Mouse (Mus musculus): Measurements from ENCODE around the gene Selenos.

The Selenos gene

DNA sequence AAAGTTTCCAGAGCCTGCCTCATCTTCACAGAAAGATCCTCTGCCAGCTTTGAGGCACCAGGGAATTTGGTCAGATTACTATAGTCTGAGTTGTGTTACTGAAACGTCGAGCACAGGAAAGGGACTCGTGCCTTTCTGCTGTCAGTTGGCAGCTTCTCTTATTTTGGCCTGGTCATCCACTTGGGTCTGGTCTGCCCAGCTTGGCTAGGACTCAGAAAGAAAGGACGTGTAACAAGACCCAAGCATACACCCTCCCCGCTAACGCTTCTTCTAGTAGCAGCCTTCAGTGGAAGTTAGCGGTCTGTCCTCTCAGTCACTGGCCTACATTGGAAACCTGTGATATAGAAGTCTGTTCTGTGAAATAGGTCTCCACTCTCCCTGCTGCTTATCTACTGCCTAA lies 5.1 kb downstream of the Selenos start:
- no peak for DNase-seq (ENCODE audit: inconsistent ontology term)

DNA sequence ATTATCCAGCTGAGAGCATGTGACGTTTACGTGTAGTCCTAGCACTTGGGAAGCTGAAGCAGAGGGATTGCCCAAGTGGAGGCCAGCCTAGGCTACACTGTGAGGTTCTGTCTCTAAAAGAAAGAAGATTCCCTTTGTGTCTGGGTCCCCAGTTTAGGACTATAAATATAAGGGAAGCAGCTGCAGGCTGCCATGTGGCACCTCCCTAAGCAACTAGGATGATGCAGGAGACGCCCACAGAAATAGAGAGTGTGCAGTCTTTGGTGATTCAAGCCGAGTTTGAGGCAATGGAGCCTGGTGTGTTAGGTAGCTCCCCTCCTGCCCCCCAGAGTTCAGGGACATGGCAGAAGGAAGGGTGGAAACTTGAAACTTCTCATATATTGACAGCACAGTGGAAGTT lies 8.2 kb downstream of the Selenos start:
- DNase-seq (ENCODE audit: inconsistent ontology term) = no peak

- no peak for DNase-seq (ENCODE audit: inconsistent ontology term)
Observed at GRCm38 (mm10) chr7:66088077-66088476, 8.6 kb downstream of the Selenos start.

DNA sequence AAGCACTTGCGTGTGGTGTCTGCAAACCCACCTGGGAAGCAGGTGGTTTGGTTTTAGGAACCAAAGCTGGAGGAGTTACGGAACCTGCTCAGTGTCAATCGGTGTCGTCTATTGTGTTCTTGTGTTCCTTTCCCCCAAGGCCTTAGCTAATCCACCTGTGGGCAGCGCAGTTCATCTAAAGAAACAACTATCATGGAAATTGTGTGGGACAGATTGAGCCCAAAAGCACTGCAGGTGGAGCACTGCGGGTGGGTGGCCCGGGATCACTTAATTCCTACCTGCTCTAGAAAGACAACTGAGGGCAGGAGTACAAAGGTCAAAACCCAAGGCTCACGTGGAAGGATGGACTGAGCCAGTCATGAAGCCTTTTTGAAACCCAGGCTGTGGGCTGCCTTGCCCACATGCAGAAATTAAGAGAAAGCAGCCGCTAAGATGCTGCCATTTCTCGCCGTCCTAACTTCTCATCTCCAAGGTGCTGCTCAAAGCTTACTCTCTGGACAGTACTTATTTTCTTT lies 11.3 kb downstream of the Selenos start:
- DNase-seq (ENCODE audit: inconsistent ontology term) = no peak

DNA sequence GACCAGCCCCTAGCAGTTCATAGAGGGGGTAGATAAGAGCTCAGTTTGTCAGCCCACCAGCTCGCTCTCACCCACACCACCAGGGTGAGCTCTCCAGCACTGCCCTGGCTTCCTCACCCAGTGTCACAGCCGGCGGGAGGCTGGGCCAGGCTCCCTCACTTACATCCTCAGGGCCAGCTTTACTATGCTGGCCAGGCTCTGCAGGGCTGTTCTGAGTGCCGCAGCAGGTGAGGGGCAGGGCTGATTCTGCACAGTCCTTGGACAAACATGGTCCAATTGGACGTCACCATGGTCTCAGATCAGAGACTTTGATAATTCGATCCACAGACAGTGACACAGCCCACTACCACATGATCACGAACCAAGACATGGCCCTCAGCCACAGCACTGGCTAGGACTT lies 12.1 kb downstream of the Selenos start:
- DNase-seq (ENCODE audit: inconsistent ontology term) = no peak

GRCm38 (mm10) chr7:66092656-66093055 lies 13.2 kb downstream of the Selenos start:
- no peak for DNase-seq (ENCODE audit: inconsistent ontology term)

DNA sequence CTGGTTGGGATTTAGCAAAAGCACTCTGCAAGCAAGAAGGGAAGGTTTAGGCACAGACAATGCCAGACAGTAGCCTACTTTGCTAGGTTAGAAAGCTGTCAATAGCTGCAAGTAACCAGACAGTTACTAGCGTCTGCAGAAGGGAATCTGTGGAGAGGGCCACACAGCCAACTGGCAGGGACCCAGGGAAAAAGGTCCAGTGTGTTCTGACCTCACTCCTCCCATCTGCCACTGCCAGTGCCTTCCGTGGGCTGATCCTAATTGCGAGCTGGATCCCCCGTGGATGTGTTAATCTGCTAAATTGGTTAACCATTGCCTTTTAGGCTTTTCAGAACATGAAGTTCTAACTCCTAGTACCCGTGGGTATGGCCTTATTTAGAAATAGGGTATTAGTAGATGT lies 14.7 kb downstream of the Selenos start:
- no peak for DNase-seq (ENCODE audit: inconsistent ontology term)

DNA sequence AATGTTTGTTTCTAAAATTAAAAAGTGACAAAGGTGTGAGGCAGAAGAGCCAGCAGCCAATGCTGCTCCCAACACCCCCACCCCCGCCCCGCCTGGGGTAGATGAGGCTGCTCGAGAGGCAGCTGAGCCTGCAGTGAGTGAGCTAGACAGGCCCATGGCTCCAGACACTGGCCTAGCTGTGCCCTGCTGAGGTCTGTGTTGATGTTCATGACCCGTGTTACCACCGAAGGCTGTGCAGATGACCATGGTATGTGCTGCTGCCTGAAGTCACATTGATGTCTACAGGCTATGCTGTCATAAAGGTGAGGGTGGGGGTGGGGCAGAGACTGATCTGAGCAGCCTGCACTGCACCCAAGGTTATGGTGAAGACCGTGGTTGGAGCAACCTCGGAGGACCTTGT lies 19.4 kb downstream of the Selenos start:
- no peak for DNase-seq (ENCODE audit: inconsistent ontology term)

DNA sequence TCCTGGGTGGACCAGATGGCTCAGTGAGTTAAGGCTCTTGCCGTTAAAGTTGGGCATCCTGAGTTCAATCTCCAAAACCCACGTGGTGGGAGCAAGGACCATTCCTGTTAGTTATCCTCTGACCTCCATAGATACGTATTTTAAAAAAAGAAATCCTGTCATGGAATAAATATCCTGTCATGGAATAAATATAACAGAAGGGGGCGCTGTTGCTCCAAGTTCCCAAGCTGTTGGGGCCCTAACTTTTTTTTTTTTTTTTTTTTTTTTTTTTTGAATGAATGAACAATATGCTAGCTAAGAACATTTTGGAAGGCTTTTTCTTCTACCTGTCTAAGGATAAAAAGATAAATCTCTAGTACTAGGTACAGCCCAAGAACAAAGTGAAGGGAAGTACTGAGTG lies 22.4 kb downstream of the Selenos start:
- DNase-seq (ENCODE audit: inconsistent ontology term) = no peak

DNA sequence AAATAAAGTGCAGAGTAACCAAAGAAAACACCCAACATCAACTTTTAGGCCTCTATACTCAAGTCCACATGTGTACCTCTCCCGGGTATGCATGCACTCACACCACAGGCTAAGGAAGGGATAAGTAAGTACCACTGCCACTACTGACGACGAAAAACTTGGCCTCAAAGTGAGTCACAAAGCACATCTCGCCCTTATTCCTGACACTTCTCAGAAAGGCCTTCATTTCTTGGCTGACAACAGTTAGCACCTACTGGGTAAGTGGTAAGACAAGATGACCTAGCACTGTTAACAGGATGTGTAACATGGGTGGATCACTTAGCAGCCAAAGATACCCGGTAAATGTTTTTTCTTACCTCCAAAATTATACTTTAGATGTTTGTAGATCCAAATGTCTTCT lies 25.1 kb downstream of the Selenos start:
- DNase-seq (ENCODE audit: inconsistent ontology term) = no peak

GRCm38 (mm10) chr7:66105771-66106170 lies 26.3 kb downstream of the Selenos start:
- DNase-seq (ENCODE audit: inconsistent ontology term) = no peak

DNA sequence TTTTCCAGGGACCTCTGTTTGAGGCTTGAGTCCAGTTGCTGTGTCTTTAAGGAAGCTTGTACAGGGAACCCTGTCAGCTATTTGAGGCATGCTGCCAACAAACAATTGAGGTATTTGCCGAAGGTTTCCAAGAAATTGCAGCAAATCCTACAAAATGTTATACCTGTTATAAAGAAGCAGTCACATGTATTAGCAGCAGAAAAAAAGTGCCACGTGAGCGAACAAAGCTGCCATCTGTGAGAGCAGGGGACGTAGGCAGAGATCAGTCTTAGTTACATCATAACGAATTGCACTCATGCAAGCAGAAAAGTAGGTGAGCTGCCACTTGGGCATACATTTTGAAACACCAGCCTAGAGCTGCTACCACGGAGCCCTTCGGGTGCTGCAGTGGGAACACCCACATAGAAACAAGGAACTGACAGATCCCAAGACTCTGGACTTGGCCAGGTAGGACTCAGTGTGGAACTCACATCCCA lies 27.2 kb downstream of the Selenos start:
- DNase-seq (ENCODE audit: inconsistent ontology term) = no peak

DNA sequence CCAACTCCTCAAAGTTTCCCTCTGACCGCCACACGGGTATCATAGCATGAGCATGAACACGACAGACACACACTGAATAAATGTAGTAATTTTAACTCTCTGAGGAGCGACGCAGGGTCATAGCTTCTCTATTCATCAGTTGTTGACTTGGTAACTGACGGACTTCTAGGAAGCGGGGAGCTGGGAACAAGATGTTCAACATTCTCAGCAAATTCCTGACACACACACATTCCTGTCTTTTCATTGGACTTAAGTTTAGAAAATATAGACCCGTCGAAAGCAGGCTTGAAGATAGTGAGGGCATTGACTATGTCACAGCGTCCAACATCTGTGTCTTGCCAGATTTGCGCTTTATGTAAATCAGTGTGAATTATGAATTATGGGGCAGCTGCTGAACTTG lies 27.8 kb downstream of the Selenos start:
- no peak for DNase-seq (ENCODE audit: inconsistent ontology term)

GRCm38 (mm10) chr7:66107930-66108329 lies 28.5 kb downstream of the Selenos start:
- peak; percentile 35 for DNase-seq (ENCODE audit: inconsistent ontology term)

DNA sequence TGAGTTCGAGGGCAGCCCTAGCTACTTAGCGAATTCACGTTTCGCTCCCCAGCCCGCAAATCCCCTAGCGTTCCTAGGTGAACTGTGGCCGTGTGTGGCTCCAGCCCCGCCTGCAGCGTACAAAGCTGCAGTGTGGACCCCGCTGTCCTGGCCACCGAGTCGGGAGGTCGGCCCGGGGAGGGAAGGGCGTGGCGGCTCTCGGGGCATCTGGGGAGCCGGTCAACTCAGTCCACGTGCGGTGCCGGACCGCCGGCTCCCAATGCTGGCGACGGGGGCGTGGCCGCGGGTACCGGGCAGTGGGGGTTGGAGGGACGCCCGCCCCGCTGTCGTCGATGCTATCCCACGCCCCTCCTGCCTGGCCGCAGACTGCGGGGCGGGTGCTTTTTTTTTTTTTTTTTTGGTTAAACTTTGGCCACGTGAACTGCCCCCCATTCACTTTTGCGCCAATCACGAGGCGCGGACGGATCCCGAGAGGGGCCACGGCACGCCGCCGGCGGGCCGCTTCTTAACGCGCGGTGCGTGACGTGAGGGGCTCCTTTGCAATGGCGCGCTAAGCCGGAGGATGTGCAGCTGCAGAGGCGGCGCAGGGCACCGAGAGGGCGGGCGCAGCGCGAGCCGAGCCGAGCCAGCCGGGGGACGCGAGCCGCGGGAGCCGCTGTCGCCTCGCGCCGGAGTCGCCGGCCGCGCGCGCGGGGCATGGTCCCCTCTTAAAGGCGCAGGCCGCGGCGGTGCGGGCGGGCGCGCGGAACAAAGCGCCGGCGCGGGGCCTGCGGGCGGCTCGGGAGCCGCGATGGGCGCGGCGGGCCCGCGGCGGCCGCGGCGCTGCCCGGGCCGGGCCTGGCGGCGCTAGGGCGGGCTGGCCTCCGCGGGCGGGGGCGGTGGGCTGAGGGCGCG lies 29.8 kb downstream of the Selenos start, which contains the start of gene Chsy1:
TSS of gene Chsy1 (plus strand) at position 555 of the 894 bp plus-strand sequence.
- DNase-seq (ENCODE audit: inconsistent ontology term) = peak; percentile 96

DNA sequence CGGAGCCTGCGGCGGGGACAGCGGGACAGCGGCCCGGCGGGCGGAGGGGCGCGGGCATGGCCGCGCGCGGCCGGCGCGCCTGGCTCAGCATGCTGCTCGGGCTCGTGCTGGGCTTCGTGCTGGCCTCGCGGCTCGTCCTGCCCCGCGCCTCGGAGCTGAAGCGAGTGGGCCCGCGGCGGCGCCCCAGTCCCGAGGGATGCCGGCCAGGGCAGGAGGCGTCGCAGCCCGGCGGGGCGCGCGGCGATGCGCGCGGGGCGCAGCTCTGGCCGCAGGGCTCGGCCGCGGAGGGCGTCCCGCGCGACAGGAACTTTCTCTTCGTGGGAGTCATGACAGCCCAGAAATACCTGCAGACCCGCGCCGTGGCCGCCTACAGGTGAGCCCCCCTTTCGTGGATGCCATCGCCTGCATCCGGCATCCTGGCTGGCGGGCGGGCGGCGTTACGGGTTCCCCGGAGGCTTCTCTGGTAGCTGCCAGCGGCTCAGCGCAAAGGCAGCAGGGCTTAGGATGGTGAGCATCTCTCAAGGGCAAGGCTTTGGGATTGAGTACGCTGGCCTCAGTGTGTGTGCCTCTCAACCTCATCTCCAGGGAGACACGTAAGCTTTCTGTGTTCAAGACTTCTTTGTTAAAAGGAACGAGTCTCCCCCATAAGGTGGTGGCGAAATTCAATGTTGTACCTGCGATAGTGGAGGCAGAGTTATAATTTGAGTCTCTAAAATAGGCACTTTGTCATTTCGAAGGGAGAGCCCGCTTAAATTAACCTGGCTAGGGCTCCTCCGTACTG lies 30.6 kb downstream of the Selenos start:
- DNase-seq (ENCODE audit: inconsistent ontology term) = peak; percentile 55

DNA sequence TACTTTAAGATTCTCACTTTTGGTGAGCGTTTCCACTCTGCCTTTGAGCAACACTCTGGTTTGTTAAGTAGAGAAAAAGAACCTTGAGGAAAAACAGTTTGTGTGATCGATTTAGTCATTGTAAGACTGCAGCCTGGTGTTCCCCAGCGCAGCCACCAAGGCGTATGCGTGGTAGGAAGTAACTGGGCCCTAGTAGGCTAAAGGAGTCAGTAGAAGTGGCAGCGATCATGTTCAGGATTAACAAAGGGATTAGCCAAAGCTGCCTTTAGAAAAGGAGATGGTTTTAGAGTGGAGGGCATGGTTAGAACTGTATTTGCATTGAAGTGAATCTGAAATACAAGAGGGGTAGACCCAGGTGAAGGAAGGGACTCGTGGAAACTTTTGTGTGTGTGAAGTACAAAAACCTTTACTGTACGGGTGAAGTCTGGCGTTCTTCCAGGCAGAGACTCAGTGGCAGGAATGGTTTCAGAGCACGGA lies 31.2 kb downstream of the Selenos start:
- DNase-seq (ENCODE audit: inconsistent ontology term) = peak; percentile 64

- no peak for DNase-seq (ENCODE audit: inconsistent ontology term)
Observed at GRCm38 (mm10) chr7:66111211-66111610, 31.8 kb downstream of the Selenos start.

DNA sequence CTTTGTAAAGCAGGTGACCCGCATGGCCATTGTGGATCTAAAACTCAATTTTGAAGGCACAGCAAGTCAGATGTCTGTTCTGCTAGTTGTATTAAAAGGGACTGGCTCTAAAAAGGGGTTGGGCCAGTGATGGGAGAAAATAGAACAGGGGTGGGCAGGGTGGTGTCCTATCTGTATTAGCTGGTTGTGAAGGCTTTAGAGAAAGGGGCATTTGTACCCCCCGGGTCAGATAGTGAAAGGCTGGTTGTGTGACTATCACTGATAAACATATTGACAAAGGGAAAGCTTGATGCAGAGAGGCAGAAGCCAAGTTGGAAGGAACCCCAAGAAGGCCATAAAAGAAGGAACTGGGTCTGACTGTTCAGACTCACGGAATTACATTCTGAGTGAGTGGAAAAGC lies 34.1 kb downstream of the Selenos start:
- no peak for DNase-seq (ENCODE audit: inconsistent ontology term)

DNA sequence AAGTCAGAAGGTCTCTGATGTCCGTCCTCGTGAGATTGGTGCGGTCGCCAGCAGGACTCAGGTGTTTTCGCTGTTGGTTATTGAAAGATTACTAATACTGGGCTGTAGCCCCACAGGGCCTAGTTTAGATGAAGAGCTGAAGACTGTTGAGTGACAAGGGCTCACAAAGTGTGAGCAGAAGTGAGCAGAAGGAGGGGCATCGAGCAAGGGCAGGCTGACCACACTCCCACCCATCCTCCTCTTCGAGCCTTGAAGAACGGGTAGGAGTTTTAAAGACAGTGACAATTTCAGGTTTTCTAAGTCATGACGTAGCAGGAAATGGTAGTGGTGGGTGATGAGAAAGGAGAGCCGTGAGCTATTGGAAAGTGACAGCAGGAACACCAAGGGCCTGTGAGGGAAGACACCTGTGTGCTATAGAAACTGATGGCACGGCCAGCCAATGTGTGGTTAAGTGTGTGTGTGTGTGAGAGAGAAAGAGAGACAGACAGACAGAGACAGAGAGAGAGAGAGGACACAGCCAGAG lies 36.4 kb downstream of the Selenos start:
- DNase-seq (ENCODE audit: inconsistent ontology term) = no peak

DNA sequence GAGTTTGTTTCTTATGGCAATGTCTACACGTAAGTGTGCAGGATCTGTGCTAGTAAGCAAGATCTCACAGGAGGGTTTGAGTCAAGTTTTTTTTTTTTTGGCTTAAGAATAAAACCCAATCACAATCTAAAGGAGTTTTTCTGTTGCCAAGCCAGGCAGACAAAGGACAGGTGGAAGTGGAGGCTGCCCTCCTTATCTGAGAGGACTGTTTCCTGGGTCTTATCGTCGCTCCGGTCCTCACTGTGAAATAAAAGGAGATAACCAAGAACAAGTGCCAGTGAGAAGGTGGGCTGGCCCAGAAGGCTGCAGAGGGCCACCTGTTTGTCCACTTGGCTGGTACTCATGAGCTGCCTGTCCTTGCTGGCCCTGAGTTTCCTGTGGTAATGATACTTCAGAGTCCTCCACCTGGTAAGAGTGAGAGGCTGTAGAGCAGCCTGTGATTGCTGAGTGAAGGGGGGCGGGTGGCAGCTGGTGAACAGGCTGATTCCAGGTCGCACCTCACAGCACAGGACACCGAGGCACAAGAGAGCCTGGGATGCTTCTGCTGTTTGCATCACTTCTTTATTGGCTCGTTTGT lies 37.5 kb downstream of the Selenos start:
- DNase-seq (ENCODE audit: inconsistent ontology term) = no peak

GRCm38 (mm10) chr7:66118046-66118445 lies 38.6 kb downstream of the Selenos start:
- no peak for DNase-seq (ENCODE audit: inconsistent ontology term)
